Mouse (Mus musculus): Measurements from ENCODE around the gene Wdpcp.

Gene Wdpcp

GRCm38 (mm10) chr11:21735272-21735671 is 163.2 kb downstream of the Wdpcp start:
- no peak for DNase-seq (ENCODE audit: low read depth, low spot score)

- no peak for DNase-seq (ENCODE audit: low read depth, low spot score)
These were observed 177.5 kb downstream of the Wdpcp start for GRCm38 (mm10) chr11:21749487-21749886.

GRCm38 (mm10) chr11:21763201-21763600 is 191.2 kb downstream of the Wdpcp start:
- DNase-seq (ENCODE audit: low read depth, low spot score), result no peak

- no peak for DNase-seq (ENCODE audit: low read depth, low spot score)
These were observed 216.8 kb downstream of the Wdpcp start for GRCm38 (mm10) chr11:21788831-21789230.

GRCm38 (mm10) chr11:21824941-21825340 is 252.9 kb downstream of the Wdpcp start:
- DNase-seq (ENCODE audit: low read depth, low spot score), result no peak

GRCm38 (mm10) chr11:21826521-21826920 is 254.5 kb downstream of the Wdpcp start:
- no peak for DNase-seq (ENCODE audit: low read depth, low spot score)

- DNase-seq (ENCODE audit: low read depth, low spot score), result no peak
These were observed 275.0 kb downstream of the Wdpcp start for GRCm38 (mm10) chr11:21847040-21847439.

- no peak for DNase-seq (ENCODE audit: low read depth, low spot score)
These were observed 292.0 kb downstream of the Wdpcp start for GRCm38 (mm10) chr11:21864000-21864399.

- no peak for DNase-seq (ENCODE audit: low read depth, low spot score)
These were observed 292.5 kb downstream of the Wdpcp start for GRCm38 (mm10) chr11:21864516-21864915.

GRCm38 (mm10) chr11:21868675-21869074 is 296.6 kb downstream of the Wdpcp start:
- DNase-seq (ENCODE audit: low read depth, low spot score), result no peak

GRCm38 (mm10) chr11:21870863-21871262 is 298.8 kb downstream of the Wdpcp start:
- no peak for DNase-seq (ENCODE audit: low read depth, low spot score)

GRCm38 (mm10) chr11:21871728-21872127 is 299.7 kb downstream of the Wdpcp start:
- no peak for DNase-seq (ENCODE audit: low read depth, low spot score)

GRCm38 (mm10) chr11:21875077-21875476 is 303.0 kb downstream of the Wdpcp start:
- DNase-seq (ENCODE audit: low read depth, low spot score), result no peak

GRCm38 (mm10) chr11:21894696-21895095 is 322.7 kb downstream of the Wdpcp start:
- no peak for DNase-seq (ENCODE audit: low read depth, low spot score)

GRCm38 (mm10) chr11:21922531-21922930 is 350.5 kb downstream of the Wdpcp start:
- DNase-seq (ENCODE audit: low read depth, low spot score), result no peak
